Mouse (Mus musculus): ENCODE data around the gene Slc7a11. TPM values are rescaled to one million over a fixed set of nuclear protein-coding genes. Genes with fewer than 3 reads are reported as not detected.

Gene Slc7a11
- polyA plus RNA-seq, 1 experiment from 2014 or later: 1.2 TPM

DNA sequence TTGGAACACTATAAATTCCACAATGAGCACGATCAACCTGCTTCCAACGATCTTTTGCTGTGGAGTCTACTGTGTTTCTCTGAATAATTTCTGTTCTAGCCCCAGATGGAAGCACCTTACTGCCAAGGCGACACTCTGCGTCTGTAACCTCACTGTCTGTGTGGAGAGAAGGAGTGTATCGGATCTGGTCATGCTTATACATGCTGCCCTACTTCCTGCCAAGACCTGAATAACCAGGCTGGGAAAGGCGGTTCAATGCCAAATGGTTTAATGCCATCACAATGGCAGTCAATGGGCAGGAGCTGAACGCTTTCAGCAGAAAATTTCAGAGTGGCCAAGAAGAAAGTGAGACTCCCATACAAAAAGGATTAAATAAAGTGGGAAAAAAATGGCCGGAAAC, 137.1 kb downstream of the Slc7a11 start:
- Histone ChIP-seq H3K27me3 (ENCODE audit: control insufficient read depth, insufficient read depth, low read length) (no peaks in the 10 kb centered on the region), H3K4me2 (ENCODE audit: low read depth) (no peak overlapping the region), H3K9ac (ENCODE audit: low read length) (no peak overlapping the region), H3K4me1 (ENCODE audit: control insufficient read depth, insufficient read depth, low read length) (no peaks in the 10 kb centered on the region), H3K27ac (ENCODE audit: low read depth, low read length) (no peak overlapping the region), H3K36me3 (ENCODE audit: control insufficient read depth, insufficient read depth, low read length) (no peaks in the 10 kb centered on the region), H3K4me3 (ENCODE audit: low read depth, low read length) (no peak overlapping the region), H3K9me3 (ENCODE audit: control insufficient read depth, low read length) (no peaks in the 10 kb centered on the region)
- DNase-seq (ENCODE audit: low spot score): no peak
- WGBS: 88% methylated on average over 8 of the region's 8 CpGs
- ATAC-seq (ENCODE audit: insufficient read depth, low FRiP score, low TSS enrichment): no peak

- 60% methylated on average over 4 of the region's 4 CpGs for WGBS
- ATAC-seq (ENCODE audit: insufficient read depth, low FRiP score, low TSS enrichment): no peak
- H3K4me1 ChIP-seq (ENCODE audit: control insufficient read depth, insufficient read depth, low read length): peaks cover 6% of the 10 kb centered on the region
Observed at GRCm38 (mm10) chr3:50304137-50304536, 139.3 kb downstream of the Slc7a11 start.

DNA sequence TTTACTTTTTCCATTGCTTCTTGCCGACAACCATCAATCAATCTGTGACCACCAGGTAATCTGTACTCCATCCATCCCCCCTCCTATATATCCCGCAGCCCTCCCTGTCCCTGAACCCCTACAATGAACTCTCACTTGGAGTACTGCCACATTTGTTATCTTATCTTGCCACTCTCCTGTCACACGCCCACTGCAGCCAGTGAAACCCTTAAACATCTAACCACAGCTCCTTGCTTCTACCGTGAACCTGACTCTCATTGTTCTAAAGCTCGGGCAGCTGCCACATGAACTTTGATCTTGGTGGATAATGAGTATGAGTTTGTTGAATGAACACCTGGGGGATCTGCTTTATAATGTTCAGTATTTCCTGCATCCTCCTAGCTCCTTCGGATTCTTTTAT, 140.8 kb downstream of the Slc7a11 start:
- WGBS: 79% methylated on average over 6 of the region's 6 CpGs
- no peaks in the 10 kb centered on the region for H3K27me3 ChIP-seq (ENCODE audit: control insufficient read depth, insufficient read depth, low read length)
- no peak for ATAC-seq (ENCODE audit: insufficient read depth, low FRiP score, low TSS enrichment)
- H3K36me3 ChIP-seq (ENCODE audit: control insufficient read depth, insufficient read depth, low read length): no peaks in the 10 kb centered on the region
- no peak overlapping the region for H3K4me3 ChIP-seq (ENCODE audit: low read depth, low read length)
- no peak overlapping the region for H3K9ac ChIP-seq (ENCODE audit: low read length)
- no peak overlapping the region for H3K27ac ChIP-seq (ENCODE audit: low read depth, low read length)
- DNase-seq (ENCODE audit: low spot score): no peak
- no peaks in the 10 kb centered on the region for H3K9me3 ChIP-seq (ENCODE audit: control insufficient read depth, low read length)
- peaks cover 6% of the 10 kb centered on the region for H3K4me1 ChIP-seq (ENCODE audit: control insufficient read depth, insufficient read depth, low read length)
- no peak overlapping the region for H3K4me2 ChIP-seq (ENCODE audit: low read depth)

More at GRCm38 (mm10) chr3:50304137-50304536, 139.3 kb downstream of the Slc7a11 start:
- H3K27me3 ChIP-seq (ENCODE audit: control insufficient read depth, insufficient read depth, low read length): no peaks in the 10 kb centered on the region
- no peaks in the 10 kb centered on the region for H3K9me3 ChIP-seq (ENCODE audit: control insufficient read depth, low read length)
- H3K4me3 ChIP-seq (ENCODE audit: low read depth, low read length): no peak overlapping the region
- H3K4me2 ChIP-seq (ENCODE audit: low read depth): no peak overlapping the region
- no peak overlapping the region for H3K9ac ChIP-seq (ENCODE audit: low read length)
- H3K36me3 ChIP-seq (ENCODE audit: control insufficient read depth, insufficient read depth, low read length): no peaks in the 10 kb centered on the region
- DNase-seq (ENCODE audit: low spot score): peak; percentile 31
- no peak overlapping the region for H3K27ac ChIP-seq (ENCODE audit: low read depth, low read length)

DNA sequence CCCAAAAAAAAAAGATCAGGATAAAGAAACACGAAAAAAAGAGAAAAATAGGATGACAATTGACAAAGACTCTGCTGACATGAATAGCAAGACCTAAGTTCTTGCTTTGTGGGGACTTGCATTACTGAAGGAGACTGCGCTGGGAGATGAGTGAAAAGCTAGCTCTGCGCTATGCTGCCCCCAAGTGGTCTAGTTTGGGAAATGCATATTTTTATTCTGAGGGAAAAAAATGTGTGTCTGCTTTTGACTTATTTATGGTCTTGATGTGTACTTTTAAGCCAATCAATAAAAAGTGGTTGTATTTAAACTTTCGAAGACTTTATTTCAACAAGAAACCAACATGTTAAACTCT, 142.5 kb downstream of the Slc7a11 start:
- no peaks in the 10 kb centered on the region for H3K9me3 ChIP-seq (ENCODE audit: control insufficient read depth, low read length)
- H3K4me1 ChIP-seq (ENCODE audit: control insufficient read depth, insufficient read depth, low read length): peaks cover 6% of the 10 kb centered on the region
- peak; percentile 62; the same call in 1 of the 2 replicates for ATAC-seq (ENCODE audit: insufficient read depth, low FRiP score, low TSS enrichment)
- DNase-seq (ENCODE audit: low spot score): peak; percentile 58
- H3K36me3 ChIP-seq (ENCODE audit: control insufficient read depth, insufficient read depth, low read length): no peaks in the 10 kb centered on the region
- H3K27me3 ChIP-seq (ENCODE audit: control insufficient read depth, insufficient read depth, low read length): no peaks in the 10 kb centered on the region
- H3K4me3 ChIP-seq (ENCODE audit: low read depth, low read length): no peak overlapping the region
- 7% methylated on average over 4 of the region's 4 CpGs for WGBS
- H3K4me2 ChIP-seq (ENCODE audit: low read depth): no peak overlapping the region
- H3K27ac ChIP-seq (ENCODE audit: low read depth, low read length): no peak overlapping the region
- no peak overlapping the region for H3K9ac ChIP-seq (ENCODE audit: low read length)

DNA sequence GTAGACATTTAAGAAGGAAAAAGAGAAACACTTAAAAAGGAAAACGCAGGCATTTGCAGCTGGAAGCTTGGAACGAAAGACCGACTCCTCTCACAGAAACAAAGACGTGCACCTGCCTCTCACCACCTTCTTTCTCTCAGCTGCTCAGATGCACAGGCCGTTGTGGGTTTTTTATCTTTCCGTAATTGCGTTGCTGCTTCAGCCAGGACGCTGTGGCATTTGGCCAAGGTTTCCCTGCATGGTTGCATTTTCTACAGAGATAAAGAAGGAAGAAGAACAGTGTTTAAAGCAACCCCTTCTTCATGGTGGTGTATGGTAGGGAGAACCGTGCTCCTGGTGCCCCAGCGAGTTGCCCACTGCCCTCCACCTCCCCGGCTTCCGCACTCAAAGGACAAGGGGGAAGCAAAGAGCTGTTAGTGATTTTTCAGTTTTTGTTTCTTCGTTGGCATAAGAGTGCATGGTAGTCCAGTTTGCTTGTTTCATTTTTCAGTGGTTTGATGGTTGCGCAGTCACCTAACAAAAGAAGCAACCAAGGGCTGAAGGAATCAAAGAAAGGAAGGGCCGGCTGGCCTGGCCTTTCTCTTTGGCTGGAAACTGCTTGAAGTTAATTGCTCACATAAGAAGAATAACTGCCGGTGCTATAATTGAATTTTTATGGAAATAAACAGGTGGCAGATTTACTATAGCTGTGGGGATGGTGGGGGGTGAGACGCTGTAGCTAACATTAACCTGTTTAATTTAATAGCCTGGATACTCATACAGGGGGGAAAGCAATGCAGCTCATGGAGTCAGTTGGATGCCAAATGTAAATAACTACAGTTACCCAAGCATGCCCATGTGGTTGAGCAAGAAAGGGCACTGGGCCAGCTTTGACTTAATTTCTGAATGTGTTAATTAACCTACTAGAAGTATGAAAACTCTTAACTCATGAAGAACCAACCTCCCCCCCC, 143.1 kb downstream of the Slc7a11 start:
- 71% methylated on average over 17 of the region's 17 CpGs for WGBS
- no peaks in the 10 kb centered on the region for H3K9me3 ChIP-seq (ENCODE audit: control insufficient read depth, low read length)
- H3K4me2 ChIP-seq (ENCODE audit: low read depth): no peak overlapping the region
- H3K9ac ChIP-seq (ENCODE audit: low read length): no peak overlapping the region
- H3K27ac ChIP-seq (ENCODE audit: low read depth, low read length): no peak overlapping the region
- DNase-seq (ENCODE audit: low spot score) (no peak), ATAC-seq (ENCODE audit: insufficient read depth, low FRiP score, low TSS enrichment) (peak; percentile 63)
- H3K27me3 ChIP-seq (ENCODE audit: control insufficient read depth, insufficient read depth, low read length): no peaks in the 10 kb centered on the region
- no peak overlapping the region for H3K4me3 ChIP-seq (ENCODE audit: low read depth, low read length)
- H3K36me3 ChIP-seq (ENCODE audit: control insufficient read depth, insufficient read depth, low read length): no peaks in the 10 kb centered on the region
- peaks cover 6% of the 10 kb centered on the region for H3K4me1 ChIP-seq (ENCODE audit: control insufficient read depth, insufficient read depth, low read length)

DNA sequence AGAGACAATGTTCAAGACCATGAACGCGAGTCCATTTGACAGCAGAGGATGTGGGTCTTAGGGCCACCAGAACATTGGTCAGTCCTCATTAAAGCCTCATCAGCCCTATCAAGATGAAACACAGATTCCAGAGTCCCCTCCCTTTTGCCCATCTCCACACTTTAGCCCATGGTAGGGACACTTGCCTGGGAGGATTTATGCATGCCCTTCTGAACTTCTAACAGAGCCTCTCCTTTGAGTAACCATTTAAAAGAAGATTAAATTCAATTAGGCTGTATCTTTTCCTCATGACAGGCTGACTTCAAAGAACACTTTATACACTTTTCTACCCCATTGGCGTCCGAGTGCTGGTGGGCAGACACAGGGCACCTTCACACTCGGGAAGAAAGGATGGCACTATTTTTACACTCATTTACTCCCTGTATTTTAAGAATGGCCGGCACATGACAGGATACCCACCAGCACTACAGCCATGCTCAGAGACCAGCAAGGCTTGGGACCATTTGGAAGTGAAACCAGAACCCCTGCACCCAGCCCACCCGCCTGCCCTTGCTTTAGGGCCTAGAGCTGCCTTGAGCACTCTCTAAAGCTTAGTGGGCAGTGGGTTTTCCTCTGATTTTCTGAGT, 144.9 kb downstream of the Slc7a11 start:
- Histone ChIP-seq H3K4me3 (ENCODE audit: low read depth, low read length) (no peak overlapping the region), H3K4me1 (ENCODE audit: control insufficient read depth, insufficient read depth, low read length) (peaks cover 6% of the 10 kb centered on the region), H3K9ac (ENCODE audit: low read length) (no peak overlapping the region), H3K4me2 (ENCODE audit: low read depth) (no peak overlapping the region), H3K9me3 (ENCODE audit: control insufficient read depth, low read length) (no peaks in the 10 kb centered on the region), H3K36me3 (ENCODE audit: control insufficient read depth, insufficient read depth, low read length) (no peaks in the 10 kb centered on the region), H3K27me3 (ENCODE audit: control insufficient read depth, insufficient read depth, low read length) (no peaks in the 10 kb centered on the region), H3K27ac (ENCODE audit: low read depth, low read length) (no peak overlapping the region)
- DNase-seq (ENCODE audit: low spot score): no peak
- no peak for ATAC-seq (ENCODE audit: insufficient read depth, low FRiP score, low TSS enrichment)
- WGBS: 61% methylated on average over 7 of the region's 7 CpGs

GRCm38 (mm10) chr3:50296956-50297355, 146.5 kb downstream of the Slc7a11 start:
- H3K9me3 ChIP-seq (ENCODE audit: control insufficient read depth, low read length): no peaks in the 10 kb centered on the region
- H3K36me3 ChIP-seq (ENCODE audit: control insufficient read depth, insufficient read depth, low read length): no peaks in the 10 kb centered on the region

GRCm38 (mm10) chr3:50275023-50275422, 168.4 kb downstream of the Slc7a11 start:
- Histone ChIP-seq H3K4me2 (ENCODE audit: low read depth) (no peak overlapping the region), H3K9me3 (ENCODE audit: control insufficient read depth, low read length) (no peaks in the 10 kb centered on the region), H3K36me3 (ENCODE audit: control insufficient read depth, insufficient read depth, low read length) (no peaks in the 10 kb centered on the region), H3K4me1 (ENCODE audit: control insufficient read depth, insufficient read depth, low read length) (no peaks in the 10 kb centered on the region), H3K9ac (ENCODE audit: low read length) (no peak overlapping the region), H3K4me3 (ENCODE audit: low read depth, low read length) (no peak overlapping the region), H3K27ac (ENCODE audit: low read depth, low read length) (no peak overlapping the region), H3K27me3 (ENCODE audit: control insufficient read depth, insufficient read depth, low read length) (no peaks in the 10 kb centered on the region)
- DNase-seq (ENCODE audit: low spot score): no peak
- no peak for ATAC-seq (ENCODE audit: insufficient read depth, low FRiP score, low TSS enrichment)
- WGBS: 85% methylated on average over 2 of the region's 2 CpGs

More at GRCm38 (mm10) chr3:50296956-50297355, 146.5 kb downstream of the Slc7a11 start:
- no peak overlapping the region for H3K4me3 ChIP-seq (ENCODE audit: low read depth, low read length)
- DNase-seq (ENCODE audit: low spot score): no peak
- WGBS: 67% methylated on average over 10 of the region's 10 CpGs
- no peak for ATAC-seq (ENCODE audit: insufficient read depth, low FRiP score, low TSS enrichment)
- no peak overlapping the region for H3K4me2 ChIP-seq (ENCODE audit: low read depth)
- no peak overlapping the region for H3K9ac ChIP-seq (ENCODE audit: low read length)
- H3K27ac ChIP-seq (ENCODE audit: low read depth, low read length): no peak overlapping the region
- no peaks in the 10 kb centered on the region for H3K27me3 ChIP-seq (ENCODE audit: control insufficient read depth, insufficient read depth, low read length)
- peaks cover 6% of the 10 kb centered on the region for H3K4me1 ChIP-seq (ENCODE audit: control insufficient read depth, insufficient read depth, low read length)

GRCm38 (mm10) chr3:50272222-50272621, 171.2 kb downstream of the Slc7a11 start:
- no peak overlapping the region for H3K4me2 ChIP-seq (ENCODE audit: low read depth)
- H3K4me1 ChIP-seq (ENCODE audit: control insufficient read depth, insufficient read depth, low read length): no peaks in the 10 kb centered on the region
- no peaks in the 10 kb centered on the region for H3K36me3 ChIP-seq (ENCODE audit: control insufficient read depth, insufficient read depth, low read length)
- ATAC-seq (ENCODE audit: insufficient read depth, low FRiP score, low TSS enrichment) (no peak), DNase-seq (ENCODE audit: low spot score) (no peak)
- no peaks in the 10 kb centered on the region for H3K27me3 ChIP-seq (ENCODE audit: control insufficient read depth, insufficient read depth, low read length)
- no peaks in the 10 kb centered on the region for H3K9me3 ChIP-seq (ENCODE audit: control insufficient read depth, low read length)
- no peak overlapping the region for H3K4me3 ChIP-seq (ENCODE audit: low read depth, low read length)
- H3K9ac ChIP-seq (ENCODE audit: low read length): no peak overlapping the region
- no peak overlapping the region for H3K27ac ChIP-seq (ENCODE audit: low read depth, low read length)
